ENCODE assay signal across 20 mouse cellular contexts in genomic region chr11:77318478-77319118, GRCm38 (mm10).
"Had no signal": no experiment of that assay in that cellular context is flagged by ENCODE, and none has a peak within 500 bp of the region (broad histone marks: within the 10 kb centered on the region; RNA-seq: fewer than 3 reads in every experiment).

No protein-coding gene starts in this region.

- DNase-seq: gastrocnemius, postnatal 25 days; kidney, adult 11 months; kidney, postnatal 25 days; liver; liver, embryonic 13.5 days; liver, postnatal 0 days had no signal

- H3K36me3 ChIP-seq: heart, embryonic 10.5 days; heart, embryonic 12.5 days; hindbrain, embryonic 10.5 days; hindbrain, embryonic 12.5 days; kidney, embryonic 15.5 days; limb, embryonic 10.5 days; limb, embryonic 12.5 days; liver, embryonic 13.5 days; liver, embryonic 15.5 days had no signal

- H3K9me3 ChIP-seq: heart, embryonic 10.5 days; heart, embryonic 12.5 days; hindbrain, embryonic 10.5 days; hindbrain, embryonic 12.5 days; kidney, embryonic 15.5 days; limb, embryonic 10.5 days; limb, embryonic 12.5 days; liver, embryonic 13.5 days; liver, embryonic 15.5 days had no signal

- ATAC-seq: hindbrain, embryonic 16.5 days; inflammation-experienced regulatory T-cells, adult 6 months; liver, postnatal 0 days had no signal

- H3K9ac ChIP-seq: heart, embryonic 12.5 days; hindbrain, embryonic 12.5 days; hindbrain, embryonic 14.5 days; kidney, embryonic 15.5 days; limb, embryonic 12.5 days; liver, embryonic 13.5 days; liver, embryonic 15.5 days; liver, postnatal 0 days had no signal

- H3K27me3 ChIP-seq: heart, embryonic 12.5 days; hindbrain, embryonic 12.5 days; kidney, embryonic 15.5 days; limb, embryonic 12.5 days; liver, embryonic 13.5 days; liver, embryonic 15.5 days had no signal

- H3K4me2 ChIP-seq: heart, embryonic 12.5 days; hindbrain, embryonic 12.5 days; hindbrain, embryonic 14.5 days; kidney, embryonic 15.5 days; limb, embryonic 12.5 days; liver, embryonic 13.5 days; liver, embryonic 15.5 days had no signal

- H3K27ac ChIP-seq: heart, embryonic 10.5 days; hindbrain, embryonic 10.5 days; hindbrain, embryonic 12.5 days; hindbrain, embryonic 14.5 days; kidney, embryonic 15.5 days; kidney, postnatal 0 days; layer of hippocampus, adult 2 months; left cerebral cortex, adult 2 months; limb, embryonic 10.5 days; limb, embryonic 12.5 days; liver, embryonic 13.5 days; liver, embryonic 15.5 days had no signal

- H3K4me3 ChIP-seq: heart, embryonic 10.5 days; heart, embryonic 12.5 days; hindbrain, embryonic 10.5 days; hindbrain, embryonic 12.5 days; kidney, embryonic 15.5 days; layer of hippocampus, adult 2 months; left cerebral cortex, adult 2 months; limb, embryonic 10.5 days; limb, embryonic 12.5 days; liver, embryonic 13.5 days; liver, embryonic 15.5 days had no signal

- H3K4me1 ChIP-seq: hindbrain, embryonic 10.5 days; hindbrain, embryonic 12.5 days; kidney, embryonic 15.5 days; limb, embryonic 12.5 days had no signal
